Mouse (Mus musculus): ENCODE results near the gene Prss42. TPM values are rescaled to one million over a fixed set of nuclear protein-coding genes. Genes with fewer than 3 reads are reported as not detected.
"Not testable (repeated sequence)": the region's sequence is repeated elsewhere in the genome, so short reads cannot be mapped to it uniquely, and the experiment has no call there.

Gene Prss42
- total RNA-seq, 2 experiments from 2014 or later, result not detected

- DNase-seq, result no peak
These were observed 7.5 kb upstream of the Prss42 start for GRCm38 (mm10) chr9:110790462-110790861.

- no peak for DNase-seq
These were observed 953 bp upstream of the Prss42 start for GRCm38 (mm10) chr9:110797013-110797412.

GRCm38 (mm10) chr9:110800834-110801479 is 3.0 kb downstream of the Prss42 start:
- no peak for DNase-seq

GRCm38 (mm10) chr9:110803294-110803693 is 5.3 kb downstream of the Prss42 start:
- DNase-seq, result no peak

- DNase-seq, result no peak
These were observed 12.1 kb downstream of the Prss42 start for GRCm38 (mm10) chr9:110810051-110810450.

- DNase-seq, result no peak
These were observed 15.8 kb downstream of the Prss42 start, which contains the start of gene Prss44 for GRCm38 (mm10) chr9:110813789-110814188. Gene Prss44, plus strand, starts transcription at chr9:110813994.

- not testable (repeated sequence) for DNase-seq
These were observed 22.6 kb downstream of the Prss42 start for GRCm38 (mm10) chr9:110820546-110820945.

- no peak for DNase-seq
These were observed 23.5 kb downstream of the Prss42 start for GRCm38 (mm10) chr9:110821436-110821835.

GRCm38 (mm10) chr9:110825426-110825825 is 27.5 kb downstream of the Prss42 start:
- DNase-seq, result no peak

- DNase-seq, result no peak
These were observed 27.9 kb downstream of the Prss42 start for GRCm38 (mm10) chr9:110825832-110826231.

- DNase-seq, result no peak
These were observed 28.4 kb downstream of the Prss42 start, which contains the start of gene Prss43 for GRCm38 (mm10) chr9:110826390-110826789. Gene Prss43, plus strand, starts transcription at chr9:110826690.

- DNase-seq, result no peak
These were observed 35.1 kb downstream of the Prss42 start for GRCm38 (mm10) chr9:110833021-110833420.

- DNase-seq, result no peak
These were observed 36.4 kb downstream of the Prss42 start, which contains the start of gene Prss45 for GRCm38 (mm10) chr9:110834411-110834810. Gene Prss45, plus strand, starts transcription at chr9:110834588.

GRCm38 (mm10) chr9:110834961-110835360 is 37.0 kb downstream of the Prss42 start:
- no peak for DNase-seq

GRCm38 (mm10) chr9:110836112-110836511 is 38.1 kb downstream of the Prss42 start:
- no peak for DNase-seq

- no peak for DNase-seq
These were observed 42.9 kb downstream of the Prss42 start for GRCm38 (mm10) chr9:110840905-110841304.

- DNase-seq, result no peak
These were observed 43.5 kb downstream of the Prss42 start for GRCm38 (mm10) chr9:110841438-110841837.

GRCm38 (mm10) chr9:110844206-110844605 is 46.2 kb downstream of the Prss42 start, which contains the start of gene Prss46:
Gene Prss46, plus strand, starts transcription at chr9:110844506.
- no peak for DNase-seq

- DNase-seq, result no peak
These were observed 51.2 kb downstream of the Prss42 start for GRCm38 (mm10) chr9:110849162-110849561.

Other genes with a start within 250 kb of the Prss42 start
- gene Nradd, start 173.7 kb upstream of the Prss42 start, total RNA-seq (2021), result 1 to 10 TPM; 1.6 to 2.2 TPM
- 1 to 10 TPM; 2.2 to 3.4 TPM for gene Nbeal2, start 144.0 kb upstream of the Prss42 start, total RNA-seq (2021)
- gene Ccdc12, start 141.7 kb upstream of the Prss42 start, total RNA-seq (2021), result 10 to 100 TPM; 50.3 to 53.6 TPM
- 100 to 1,000 TPM; 260 to 321 TPM for gene Myl3, start 56.3 kb upstream of the Prss42 start, total RNA-seq (2021)
- gene Pth1r, start 51.0 kb upstream of the Prss42 start, total RNA-seq (2021), result 10 to 100 TPM in 1 of 2 experiments, 1 to 10 TPM in 1; 4.1 to 11.8 TPM
- gene Prss44, start 15.8 kb downstream of the Prss42 start, total RNA-seq (2021), result not detected
- gene Prss43, start 28.5 kb downstream of the Prss42 start, total RNA-seq (2021), result not detected
- gene Prss45, start 36.4 kb downstream of the Prss42 start, total RNA-seq (2021), result not detected
- under 1 TPM in 1 of 2 experiments, not detected in 1; 0.29 TPM for gene Prss46, start 46.3 kb downstream of the Prss42 start, total RNA-seq (2021)
- gene Prss50, start 59.8 kb downstream of the Prss42 start, total RNA-seq (2021), result under 1 TPM in 1 of 2 experiments, not detected in 1; 0.41 TPM
- gene Als2cl, start 81.7 kb downstream of the Prss42 start, total RNA-seq (2021), result 1 to 10 TPM; 4.5 to 9.7 TPM
- gene Tmie, start 81.9 kb downstream of the Prss42 start, total RNA-seq (2021), result under 1 TPM; 0.47 to 0.54 TPM
- under 1 TPM in 1 of 2 experiments, not detected in 1; 0.99 TPM for gene Fam240a, start 118.7 kb downstream of the Prss42 start, total RNA-seq (2021)
- not detected for gene Tdgf1, start 148.0 kb downstream of the Prss42 start, total RNA-seq (2021)
- gene Lrrc2, start 153.4 kb downstream of the Prss42 start, total RNA-seq (2021), result 10 to 100 TPM; 10.6 to 13.7 TPM
- under 1 TPM; 0.92 to 0.93 TPM for gene Rtp3, start 192.4 kb downstream of the Prss42 start, total RNA-seq (2021)
- gene Ltf, start 221.1 kb downstream of the Prss42 start, total RNA-seq (2021), result 10 to 100 TPM in 1 of 2 experiments, 1 to 10 TPM in 1; 1.1 to 10.1 TPM